Mouse (Mus musculus) urinary bladder, adult 2 months (tissue): ENCODE measurements around the gene Dpm1. TPM values are rescaled to one million over a fixed set of nuclear protein-coding genes. Genes with fewer than 3 reads are reported as not detected.

Experiments used
- DNase-seq: peaks from one replicate; pipeline ENCODE4 v3.0.0; 2022; ENCODE audit warnings: low spot score
- polyA plus RNA-seq: library from polyadenylated mRNA; depleted of rRNA; stranded (reverse); fragments of >200 nt; gene quantifications from 2 replicates; pipeline ENCODE4 v1.2.3, GENCODE M21; 2012; rRNA removed

The Dpm1 gene
- polyA plus RNA-seq, 1 experiment, result 14.9 TPM

DNA sequence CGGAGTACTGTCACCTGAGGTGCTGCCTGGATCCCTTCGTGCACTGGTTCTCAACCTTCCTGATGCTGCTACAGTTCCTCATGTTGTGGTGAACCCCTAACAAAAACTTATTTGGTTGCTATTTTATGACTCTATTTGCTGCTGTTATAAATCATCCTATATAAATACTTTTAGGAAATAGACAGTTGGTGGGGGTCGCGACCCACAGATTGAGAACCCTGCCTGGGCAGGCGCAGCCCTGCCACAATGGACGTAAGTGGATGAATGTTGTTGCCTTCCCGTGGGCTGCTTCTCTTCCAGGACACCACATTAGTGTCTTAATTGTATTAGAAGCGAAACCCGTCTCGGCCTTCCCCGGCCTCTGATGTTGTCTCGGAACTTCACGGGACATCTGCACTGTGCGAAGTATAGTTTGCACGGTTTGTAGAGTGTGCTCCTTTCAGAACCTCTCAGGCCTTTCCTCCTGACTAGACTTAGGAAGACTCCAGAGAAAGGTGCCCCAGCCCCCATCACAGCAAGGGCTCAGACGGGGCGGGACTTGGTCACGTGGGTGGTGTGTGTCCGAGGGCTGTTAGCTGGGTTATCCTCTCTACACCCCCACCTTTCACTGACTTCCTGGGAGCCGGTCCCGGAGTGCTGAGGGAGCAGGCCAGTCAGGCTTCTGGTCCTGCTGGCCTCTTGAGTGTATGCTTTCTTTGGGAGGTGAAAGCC, 63.5 kb downstream of the Dpm1 start:
- DNase-seq, result no peak

DNA sequence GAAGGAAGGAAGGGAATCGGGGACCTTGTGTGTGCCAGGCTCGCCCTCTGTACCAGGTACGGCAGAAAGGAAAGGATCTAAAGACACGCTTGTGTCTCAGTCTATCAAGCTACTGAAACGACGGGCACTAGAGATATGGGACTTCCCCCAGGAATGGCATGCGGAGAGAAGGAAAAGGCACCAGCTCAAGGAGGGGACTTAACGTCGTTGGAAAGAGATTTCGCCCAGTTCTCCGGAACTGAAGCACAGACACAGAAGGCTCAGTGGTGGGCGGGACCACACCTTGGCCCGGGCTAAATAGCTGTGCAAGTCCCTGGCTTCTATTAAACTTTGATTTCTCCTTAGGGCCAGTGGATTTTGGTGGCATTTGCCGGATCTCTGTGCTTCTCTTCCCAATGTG, 68.4 kb downstream of the Dpm1 start:
- no peak for DNase-seq

DNA sequence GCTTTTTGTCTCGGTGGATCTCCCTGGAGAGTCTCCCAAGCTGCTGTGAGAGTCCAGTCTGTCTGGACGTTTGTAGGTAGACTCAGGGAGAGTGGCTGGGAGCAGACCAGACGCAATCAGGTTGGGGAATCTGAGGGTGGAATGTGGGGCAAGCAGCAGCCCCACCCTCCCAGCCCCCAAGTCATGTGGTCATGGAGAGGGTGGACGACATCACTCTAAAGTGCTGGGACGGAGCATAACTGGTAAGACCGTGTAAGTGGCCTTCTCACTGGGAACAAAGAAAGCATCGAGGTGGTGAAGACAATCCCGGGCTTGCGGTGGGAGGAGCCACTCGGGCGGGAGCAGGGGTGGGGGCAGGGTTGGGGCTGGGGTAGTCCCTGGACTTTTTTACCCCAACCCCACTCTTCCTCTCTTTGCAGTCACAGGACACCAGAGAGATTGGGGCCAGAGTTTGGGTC, 68.8 kb downstream of the Dpm1 start:
- DNase-seq, result no peak

DNA sequence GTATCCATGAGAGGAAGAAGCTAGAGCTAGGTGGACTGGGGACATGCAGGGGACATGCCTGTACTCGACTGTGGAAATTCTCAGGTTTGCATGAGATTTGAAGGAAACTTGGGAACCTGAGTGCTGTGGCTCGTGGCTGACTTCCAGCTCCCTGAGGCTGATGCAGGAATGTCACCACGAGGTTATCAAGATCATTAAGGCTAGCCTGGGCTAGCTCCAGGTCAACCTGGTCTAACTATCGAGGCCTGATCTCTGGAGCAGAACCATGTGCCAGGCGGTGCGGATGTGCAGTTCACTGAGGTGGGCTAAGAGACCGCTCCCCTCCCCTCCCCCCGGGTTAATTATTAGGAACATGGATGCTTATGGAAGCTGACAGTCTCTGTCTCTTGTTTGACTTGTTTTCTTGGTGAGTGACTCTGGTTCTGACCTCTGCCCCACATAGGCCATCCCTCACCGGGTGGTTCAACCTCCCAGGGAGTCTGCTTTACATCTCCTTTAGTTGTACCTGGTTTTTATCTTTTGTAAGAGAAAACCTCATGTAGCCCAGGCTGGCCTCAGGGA, 69.9 kb downstream of the Dpm1 start:
- no peak for DNase-seq

Other genes starting within 250 kb of the Dpm1 start
- gene Ripor3, start 220.0 kb downstream of the Dpm1 start, polyA plus RNA-seq, result 8.4 and 10.6 TPM in 2 replicates
- 6.3 and 8.3 TPM in 2 replicates for gene Pard6b, start 149.6 kb downstream of the Dpm1 start, polyA plus RNA-seq
- gene Adnp, start 23.5 kb downstream of the Dpm1 start, polyA plus RNA-seq, result 22.3 and 22.4 TPM in 2 replicates
- gene Gm20716, start 227 bp downstream of the Dpm1 start, polyA plus RNA-seq, result 30.3 and 39.7 TPM in 2 replicates
- gene Mocs3, start within 50 bp of the Dpm1 start, polyA plus RNA-seq, result 7.9 and 9.8 TPM in 2 replicates
- gene Kcng1, start 51.1 kb upstream of the Dpm1 start, polyA plus RNA-seq, result 3.4 and 16.5 TPM in 2 replicates